Mouse (Mus musculus) brain, adult 10 weeks (tissue): ENCODE data around the gene Prrg3. TPM values are rescaled to one million over a fixed set of nuclear protein-coding genes. Genes with fewer than 3 reads are reported as not detected.

Experiments
- polyA plus RNA-seq: library from polyadenylated mRNA; stranded (reverse); fragments of 350-450 nt; fragmentation: Illumina TruSeq; extraction: RNeasy Lipid Tissue Mini Kit (QIAGEN cat#74804); gene quantifications from one replicate; pipeline ENCODE4 v1.2.3, GENCODE M21; 2015; ENCODE audit warnings: low read depth, low replicate concordance

Prrg3 gene
- polyA plus RNA-seq: 22.5 TPM

DNA sequence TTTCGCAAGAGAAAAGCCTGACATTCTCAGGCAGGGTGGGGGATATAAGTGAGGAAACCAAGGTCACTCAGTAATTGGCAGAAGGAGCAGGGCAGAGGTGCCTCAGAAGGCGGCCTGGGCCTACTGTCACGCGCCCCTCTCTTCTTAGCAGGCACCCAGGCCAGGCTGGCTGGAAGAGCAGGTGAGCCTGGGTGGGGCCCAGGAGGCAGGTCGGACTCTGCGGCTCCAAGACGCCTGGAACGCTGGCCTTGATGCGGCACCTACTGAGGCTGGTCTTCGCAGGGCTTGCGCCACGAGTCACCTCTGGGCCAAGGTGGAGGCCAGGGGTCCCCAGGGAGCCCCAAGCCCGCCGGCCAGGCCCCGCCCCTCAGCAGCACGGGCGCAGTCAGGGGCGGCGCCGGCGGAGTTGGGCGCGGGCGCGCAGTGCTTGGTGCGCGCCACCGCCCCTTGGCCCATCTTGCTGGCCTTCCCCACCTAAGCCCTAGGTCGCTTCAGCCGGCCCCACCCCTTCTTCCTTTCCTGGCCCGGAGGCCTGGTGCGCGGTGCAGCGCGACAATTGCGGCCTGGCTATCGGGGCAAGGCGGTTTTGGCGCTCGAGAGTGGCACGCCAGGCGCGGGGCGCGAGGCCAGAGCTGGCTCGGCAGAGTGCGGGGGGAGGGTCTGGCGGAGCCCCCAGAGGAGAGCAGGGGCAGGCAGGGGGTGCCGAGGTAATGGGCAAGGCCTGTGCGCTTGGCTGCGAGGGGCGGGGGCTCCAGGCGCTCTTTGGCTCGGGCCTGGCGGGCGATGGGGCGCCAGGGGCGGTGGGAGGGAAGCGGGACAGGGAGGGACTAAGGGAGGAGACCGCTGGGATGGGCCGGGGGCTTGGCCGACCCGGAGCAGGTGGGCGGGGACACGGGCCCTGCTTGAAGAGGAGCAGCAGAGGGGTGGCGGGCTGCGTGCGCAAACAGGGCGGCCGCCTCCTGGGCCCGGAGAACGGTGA lies at the start of gene Prrg3:
Gene Prrg3 (plus strand): TSS at position 552 of the 979 bp plus-strand sequence.

DNA sequence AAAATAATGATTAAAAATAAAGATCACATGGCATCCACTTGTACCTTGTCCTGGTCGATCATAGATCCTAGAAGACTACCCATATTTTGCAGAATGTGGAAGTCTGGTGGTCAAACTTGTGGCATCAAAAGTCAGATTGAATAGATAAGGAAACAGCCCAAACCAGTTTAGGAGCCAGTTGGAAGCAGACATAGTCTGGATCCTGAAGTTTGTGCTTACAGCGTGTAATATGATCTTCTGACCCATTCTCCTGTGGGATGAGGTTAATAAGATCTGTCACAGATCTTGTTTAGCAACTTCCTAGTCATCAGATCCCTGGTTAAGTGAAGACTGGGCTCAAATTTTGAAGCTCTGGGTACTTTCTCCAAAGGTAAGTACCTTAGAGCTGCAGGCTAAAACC lies 10.3 kb downstream of the Prrg3 start, which contains the start of gene Fate1:
Gene Fate1 (plus strand): TSS at position 301 of the 400 bp plus-strand sequence.

DNA sequence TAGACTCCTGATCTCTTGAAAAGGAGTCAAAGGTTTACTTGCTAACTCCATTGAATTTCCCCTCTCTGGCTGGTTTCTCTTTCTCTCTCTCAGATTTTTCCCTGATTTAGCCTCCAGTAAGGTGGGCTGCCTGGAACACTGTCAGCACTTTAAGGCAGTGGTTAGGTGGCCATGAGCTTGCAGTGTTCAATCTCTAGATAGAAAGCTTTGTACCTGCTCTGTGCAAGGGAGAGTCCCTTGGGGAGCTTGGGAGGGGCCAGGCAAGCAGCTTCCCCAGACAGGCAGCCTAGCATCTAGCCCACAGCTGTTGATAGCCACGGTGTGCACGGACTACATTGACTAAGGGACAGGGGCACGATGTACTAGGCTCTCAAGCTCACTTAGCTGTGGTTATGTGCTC lies 29.1 kb downstream of the Prrg3 start, which contains the start of gene Cnga2:
Gene Cnga2 (plus strand): TSS at position 301 of the 400 bp plus-strand sequence.

Other genes starting within 250 kb of the Prrg3 start
- 51.2 TPM for gene Vma21, start 146.7 kb upstream of the Prrg3 start, polyA plus RNA-seq
- gene Gm1141, start 41.6 kb upstream of the Prrg3 start, polyA plus RNA-seq: not detected
- gene Fate1, start 10.4 kb downstream of the Prrg3 start, polyA plus RNA-seq: not detected
- gene Cnga2, start 29.2 kb downstream of the Prrg3 start, polyA plus RNA-seq: 0.33 TPM